Mouse (Mus musculus) lung, postnatal 0 days (tissue): Measurements from ENCODE around the gene Wdr82. TPM values are rescaled to one million over a fixed set of nuclear protein-coding genes. Genes with fewer than 3 reads are reported as not detected.

Experiments used
- ATAC-seq: fragments of 200-750 bp; cut with Nextera tagmentation; 2 replicates; pipeline ENCODE4 v1.8.0; 2017; ENCODE audit warnings: moderate library complexity
- DNase-seq: peaks from one replicate; pipeline ENCODE4 v3.0.0-alpha.2; 2016; ENCODE audit warnings: low spot score
- H3K27ac ChIP-seq: fragments of 300-500 bp; sonication (generic); 2 replicates; pipeline ENCODE4 v1.5.1; 2014; ENCODE audit warnings: antibody characterized with exemption, mild to moderate bottlenecking, low read length, mixed read lengths
- H3K27me3 ChIP-seq: fragments of 300-500 bp; sonication (generic); replicated peaks from 2 replicates; pipeline ENCODE4 v1.6.1; 2014; ENCODE audit warnings: low read length, mixed read lengths; ENCODE audit not compliant: insufficient read depth
- H3K36me3 ChIP-seq: fragments of 300-500 bp; sonication (generic); 2 replicates; pipeline ENCODE4 v1.6.1; 2014; ENCODE audit warnings: low read length, mixed read lengths; ENCODE audit not compliant: insufficient read depth
- H3K4me1 ChIP-seq: fragments of 300-500 bp; sonication (generic); 2 replicates; pipeline ENCODE4 v1.6.1; 2014; ENCODE audit warnings: antibody characterized with exemption, low read depth, low read length, mixed read lengths; ENCODE audit not compliant: insufficient read depth
- H3K4me2 ChIP-seq: fragments of 300-500 bp; sonication (generic); replicated peaks from 2 replicates; pipeline ENCODE4 v1.6.1; 2014; ENCODE audit warnings: low read depth, mild to moderate bottlenecking, low read length, moderate library complexity, mixed read lengths
- H3K4me3 ChIP-seq: fragments of 300-500 bp; sonication (generic); 2 replicates; pipeline ENCODE4 v1.5.1; 2014; ENCODE audit warnings: low read depth, low read length
- H3K9ac ChIP-seq: fragments of 300-500 bp; sonication (generic); replicated peaks from 2 replicates; pipeline ENCODE4 v1.6.1; 2014; ENCODE audit warnings: low read depth, mild to moderate bottlenecking
- H3K9me3 ChIP-seq: fragments of 300-500 bp; sonication (generic); 2 replicates; pipeline ENCODE4 v1.6.1; 2016; ENCODE audit warnings: low read length, mixed read lengths
- CTCF ChIP-seq: IDR thresholded peaks from 2 replicates; pipeline ENCODE4 v1.5.1; 2016; ENCODE audit warnings: antibody characterized with exemption, mild to moderate bottlenecking
- EP300 ChIP-seq: IDR thresholded peaks from 2 replicates; pipeline ENCODE4 v1.6.1; 2016; ENCODE audit warnings: antibody characterized with exemption, mild to moderate bottlenecking, control low read depth
- WGBS: fragments of 180-500 bp; shearing (Covaris S2); extraction: QIAGEN DNeasy Blood & Tissue Kit; methylation state at CpG from one replicate; pipeline ENCODE4 v1.1.7; 2014; 5-methylcytosine and 5-hydroxymethylcytosine counted together
- polyA plus RNA-seq: library from polyadenylated mRNA; unstranded; fragments of >200 nt; fragmentation: Nextera tagmentation; extraction: Ambion mirVana; gene quantifications from 2 replicates; pipeline ENCODE4 v1.2.1, GENCODE M21; 2015

Wdr82 gene
- polyA plus RNA-seq, 1 experiment from 2014 or later = 11.3 TPM

DNA sequence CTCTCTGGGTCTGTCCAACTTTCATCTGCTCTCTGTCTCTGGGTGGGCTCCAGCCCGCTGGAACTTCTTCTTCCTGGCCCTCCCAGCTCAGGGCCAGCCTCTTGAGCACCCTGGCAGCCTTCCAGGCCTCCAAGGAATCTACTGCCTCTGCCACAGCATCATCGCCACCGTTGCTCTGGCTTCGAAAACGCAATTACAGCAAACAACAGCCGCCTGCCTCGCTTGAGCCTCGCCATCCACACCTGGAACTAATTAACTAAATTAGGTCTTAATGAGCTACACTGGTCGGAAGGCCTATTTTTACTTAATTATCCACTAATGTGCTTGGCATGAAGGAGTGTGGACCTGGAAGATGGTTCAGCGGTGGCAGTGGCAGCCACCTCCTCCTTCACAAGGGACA lies 31.0 kb upstream of the Wdr82 start:
- H3K27ac ChIP-seq = no peak overlapping the region
- no peaks in the 10 kb centered on the region for H3K9me3 ChIP-seq
- DNase-seq = no peak
- 47% methylated on average over 10 of the region's 10 CpGs for WGBS
- no peaks in the 10 kb centered on the region for H3K36me3 ChIP-seq
- no peak overlapping the region for H3K9ac ChIP-seq
- no peak overlapping the region for H3K4me2 ChIP-seq
- H3K4me3 ChIP-seq = no peak overlapping the region
- ATAC-seq = no peak
- no peaks in the 10 kb centered on the region for H3K27me3 ChIP-seq
- H3K4me1 ChIP-seq = no peaks in the 10 kb centered on the region
- TF ChIP-seq EP300 (no peak), CTCF (no peak)

DNA sequence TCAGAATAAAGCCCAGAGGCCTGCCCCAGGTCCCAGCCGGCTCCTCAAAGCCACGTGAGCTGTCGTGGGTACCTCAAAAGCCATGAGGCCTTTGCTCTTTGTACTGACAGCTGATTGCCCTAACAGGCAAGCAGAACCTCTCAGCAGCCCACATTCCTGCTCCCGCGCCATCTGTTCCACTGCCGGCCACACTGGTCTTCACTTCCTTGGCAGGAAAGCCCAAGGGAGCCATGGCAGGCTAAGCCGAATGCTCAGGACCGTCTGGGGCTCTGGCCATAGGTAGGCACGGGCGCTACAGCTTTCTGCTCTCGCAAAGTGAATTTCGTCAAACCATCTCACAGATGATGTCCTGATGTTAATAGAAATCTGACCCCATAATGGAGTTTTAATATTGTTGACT lies 28.8 kb upstream of the Wdr82 start:
- Histone ChIP-seq H3K27me3 (no peaks in the 10 kb centered on the region), H3K9ac (no peak overlapping the region), H3K27ac (no peak overlapping the region), H3K36me3 (no peaks in the 10 kb centered on the region), H3K4me1 (no peaks in the 10 kb centered on the region), H3K9me3 (no peaks in the 10 kb centered on the region), H3K4me3 (no peak overlapping the region), H3K4me2 (no peak overlapping the region)
- DNase-seq = no peak
- ATAC-seq = no peak
- TF ChIP-seq EP300 = no peak
- TF ChIP-seq CTCF = no peak
- WGBS = 79% methylated on average over 12 of the region's 12 CpGs

DNA sequence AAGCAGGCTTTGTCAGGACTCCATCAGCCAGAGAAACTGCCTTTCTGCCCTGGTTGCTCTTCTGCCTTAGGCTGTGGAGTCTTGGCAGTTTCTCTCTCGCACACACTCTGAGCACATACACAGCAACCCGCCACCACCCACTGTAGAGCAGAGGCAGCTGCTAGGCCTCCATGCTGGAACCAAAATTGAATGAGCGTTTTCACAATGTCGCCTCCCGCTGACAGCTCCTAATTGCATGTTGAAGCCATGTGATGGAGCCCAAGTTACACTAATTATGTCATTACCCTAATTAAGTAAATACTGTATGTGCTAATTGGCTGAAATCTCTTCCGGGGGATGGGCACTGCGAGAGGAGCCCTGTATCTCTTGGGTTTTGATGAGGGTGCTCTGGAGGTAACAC lies 26.6 kb upstream of the Wdr82 start:
- WGBS = 82% methylated on average over 7 of the region's 7 CpGs
- no peak overlapping the region for H3K27ac ChIP-seq
- H3K27me3 ChIP-seq = peaks cover 8% of the 10 kb centered on the region
- H3K4me1 ChIP-seq = no peaks in the 10 kb centered on the region; the same call in 1 of the 2 replicates
- H3K4me3 ChIP-seq = no peak overlapping the region
- no peaks in the 10 kb centered on the region for H3K36me3 ChIP-seq
- no peak overlapping the region for H3K9ac ChIP-seq
- ATAC-seq (no peak), DNase-seq (no peak)
- H3K9me3 ChIP-seq = no peaks in the 10 kb centered on the region
- TF ChIP-seq EP300 (no peak), CTCF (no peak)
- no peak overlapping the region for H3K4me2 ChIP-seq

DNA sequence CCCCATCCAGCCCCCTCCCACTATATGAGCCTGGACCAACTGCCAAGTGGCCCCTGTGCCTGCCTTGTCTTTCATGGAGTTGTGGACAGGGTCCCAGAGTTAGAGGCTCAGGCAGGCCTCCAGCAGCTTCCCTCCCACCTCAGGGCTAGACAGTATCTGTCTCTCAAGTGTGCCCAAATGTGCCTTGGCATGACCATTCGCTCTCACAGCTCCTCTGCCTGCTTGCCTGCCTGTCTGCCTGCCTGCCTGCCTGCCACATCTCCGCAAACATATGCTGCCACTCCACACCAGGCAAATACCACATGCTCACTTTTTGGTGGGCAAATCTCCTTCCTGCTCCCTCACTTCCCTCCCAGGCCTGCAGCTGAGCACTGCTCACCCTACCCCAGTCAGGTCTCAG lies 25.1 kb upstream of the Wdr82 start:
- 65% methylated on average over 2 of the region's 2 CpGs for WGBS
- DNase-seq (no peak), ATAC-seq (no peak)
- H3K27ac ChIP-seq = no peak overlapping the region
- no peak for TF ChIP-seq EP300
- no peak for TF ChIP-seq CTCF
- no peaks in the 10 kb centered on the region; the same call in 1 of the 2 replicates for H3K4me1 ChIP-seq
- no peak overlapping the region for H3K4me3 ChIP-seq
- H3K9me3 ChIP-seq = no peaks in the 10 kb centered on the region
- H3K4me2 ChIP-seq = no peak overlapping the region
- H3K27me3 ChIP-seq = peaks cover 18% of the 10 kb centered on the region
- no peaks in the 10 kb centered on the region for H3K36me3 ChIP-seq
- H3K9ac ChIP-seq = no peak overlapping the region

GRCm38 (mm10) chr9:106147281-106147680 lies 23.4 kb upstream of the Wdr82 start:
- Histone ChIP-seq H3K27ac (no peak overlapping the region), H3K4me3 (no peak overlapping the region), H3K9ac (no peak overlapping the region), H3K4me1 (no peaks in the 10 kb centered on the region; the same call in 1 of the 2 replicates), H3K36me3 (no peaks in the 10 kb centered on the region), H3K9me3 (no peaks in the 10 kb centered on the region), H3K4me2 (no peak overlapping the region), H3K27me3 (peaks cover 18% of the 10 kb centered on the region)
- no peak for ATAC-seq
- TF ChIP-seq CTCF (no peak), EP300 (no peak)
- 20% methylated on average over 5 of the region's 5 CpGs for WGBS
- no peak for DNase-seq

GRCm38 (mm10) chr9:106147851-106148431 lies 22.8 kb upstream of the Wdr82 start:
- 2% methylated on average over 10 of the region's 10 CpGs for WGBS
- Histone ChIP-seq H3K9ac (no peak overlapping the region), H3K9me3 (no peaks in the 10 kb centered on the region), H3K4me3 (0 out of 2 replicates have a peak overlapping the region, but pooled peaks have one; percentile 19), H3K4me2 (no peak overlapping the region), H3K27ac (no peak overlapping the region), H3K36me3 (no peaks in the 10 kb centered on the region), H3K4me1 (no peaks in the 10 kb centered on the region; the same call in 1 of the 2 replicates), H3K27me3 (peaks cover 18% of the 10 kb centered on the region)
- peak; percentile 17 for ATAC-seq
- no peak for DNase-seq
- TF ChIP-seq CTCF (0 out of 2 replicates have a peak, but pooled peaks have one; percentile 2), EP300 (no peak)
